Mouse (Mus musculus): ENCODE results near the gene Pcnx3.

Gene Pcnx3

DNA sequence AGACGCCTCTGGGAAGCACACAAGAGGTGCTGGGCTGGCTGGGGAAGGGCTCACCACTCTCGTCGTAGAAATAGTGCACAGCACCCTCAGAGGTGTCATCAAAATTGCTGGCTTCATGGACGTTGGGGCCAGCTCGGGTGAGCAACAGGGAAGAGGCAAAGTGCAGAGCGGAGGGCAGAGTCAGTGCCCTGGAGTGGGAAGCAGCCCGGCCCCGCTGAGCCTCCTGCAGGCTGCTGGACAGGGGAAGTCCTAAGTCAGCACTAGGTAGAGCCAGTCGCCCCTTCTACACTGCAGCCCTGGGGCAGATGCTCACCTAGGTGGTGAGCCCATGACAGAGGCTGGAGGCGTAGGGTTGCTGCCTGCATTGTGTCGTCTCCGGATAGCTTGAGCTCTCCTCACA lies 4.5 kb downstream of the Pcnx3 start:
- DNase-seq (ENCODE audit: low read depth, low spot score): no peak

DNA sequence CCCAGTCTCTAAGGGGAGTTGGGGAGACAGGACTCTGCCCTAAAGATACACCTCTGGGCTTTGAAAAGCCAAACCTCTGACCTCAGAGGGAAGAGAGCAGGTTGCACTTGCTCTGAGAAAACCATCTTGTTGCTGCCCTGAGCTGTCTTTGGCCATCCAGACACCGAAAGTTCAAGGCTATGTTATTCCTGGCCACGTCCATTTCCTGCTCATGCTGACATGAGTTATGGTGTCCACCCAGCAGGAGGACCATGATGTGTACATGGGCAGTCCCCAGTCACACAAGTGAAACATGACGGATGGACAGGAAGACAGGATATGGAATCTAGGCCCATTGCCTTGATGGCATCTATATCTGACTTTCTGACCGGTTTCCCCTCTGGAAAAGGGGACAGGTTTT lies 8.3 kb downstream of the Pcnx3 start:
- DNase-seq (ENCODE audit: low read depth, low spot score): no peak

DNA sequence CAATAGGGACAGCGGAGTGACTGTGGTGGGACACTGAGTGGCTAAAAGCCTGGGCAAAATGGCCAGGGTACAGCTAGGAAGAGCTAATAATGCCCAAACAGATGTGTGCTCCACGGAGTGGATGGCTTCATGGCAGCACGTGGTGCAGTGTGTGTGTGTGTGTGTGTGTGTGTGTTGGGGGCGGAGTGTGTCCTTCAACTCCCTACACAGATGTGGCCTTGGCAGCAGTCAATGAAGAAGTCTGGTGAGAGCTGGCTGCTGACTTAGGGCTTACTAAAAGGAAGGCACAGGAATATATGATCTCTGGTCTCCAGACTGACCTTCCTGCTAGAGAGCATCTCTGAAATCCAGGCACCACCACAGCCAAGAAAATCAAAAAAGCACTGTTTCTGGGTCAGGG lies 20.3 kb downstream of the Pcnx3 start:
- DNase-seq (ENCODE audit: low read depth, low spot score): no peak

DNA sequence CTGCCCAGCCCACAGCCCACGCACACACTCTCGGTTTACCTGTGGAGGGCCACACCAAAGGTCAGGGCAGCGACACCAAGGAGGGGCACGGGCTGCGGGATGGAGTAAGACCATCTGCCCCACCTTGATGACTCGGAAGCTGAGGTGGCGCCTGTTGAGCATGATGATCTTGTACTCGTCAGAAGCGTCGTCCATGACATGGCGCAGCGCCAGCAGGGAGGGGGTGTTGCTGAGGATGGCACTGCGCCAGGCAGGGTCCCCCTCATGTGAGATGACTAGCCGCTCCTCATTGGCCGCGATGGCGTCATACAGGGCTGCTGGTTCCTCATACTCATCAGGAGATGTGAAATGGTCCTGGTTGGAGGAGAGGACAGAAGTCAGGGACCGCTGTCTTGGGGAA lies 22.3 kb downstream of the Pcnx3 start:
- DNase-seq (ENCODE audit: low read depth, low spot score): no peak

DNA sequence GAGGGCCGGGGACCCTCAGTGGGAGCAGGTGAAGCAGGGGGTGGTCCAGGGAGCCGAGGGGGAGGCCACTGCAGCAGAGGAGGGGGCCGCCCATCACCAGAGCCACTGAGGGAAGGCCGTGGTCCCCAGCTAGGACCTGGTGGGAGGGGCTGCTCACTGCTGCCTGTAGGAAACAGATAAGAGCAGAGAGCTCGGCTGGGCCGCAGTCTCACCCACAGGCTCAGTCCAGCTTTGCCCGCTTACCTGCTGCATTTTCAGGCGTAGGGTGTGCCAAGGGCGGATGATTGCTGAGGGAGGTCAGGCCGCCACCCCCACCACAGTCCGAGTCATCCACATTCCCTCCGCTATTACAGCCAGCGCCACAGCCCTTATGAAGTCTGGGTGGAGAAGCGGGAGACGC lies 23.2 kb downstream of the Pcnx3 start:
- peak; percentile 84 for DNase-seq (ENCODE audit: low read depth, low spot score)

DNA sequence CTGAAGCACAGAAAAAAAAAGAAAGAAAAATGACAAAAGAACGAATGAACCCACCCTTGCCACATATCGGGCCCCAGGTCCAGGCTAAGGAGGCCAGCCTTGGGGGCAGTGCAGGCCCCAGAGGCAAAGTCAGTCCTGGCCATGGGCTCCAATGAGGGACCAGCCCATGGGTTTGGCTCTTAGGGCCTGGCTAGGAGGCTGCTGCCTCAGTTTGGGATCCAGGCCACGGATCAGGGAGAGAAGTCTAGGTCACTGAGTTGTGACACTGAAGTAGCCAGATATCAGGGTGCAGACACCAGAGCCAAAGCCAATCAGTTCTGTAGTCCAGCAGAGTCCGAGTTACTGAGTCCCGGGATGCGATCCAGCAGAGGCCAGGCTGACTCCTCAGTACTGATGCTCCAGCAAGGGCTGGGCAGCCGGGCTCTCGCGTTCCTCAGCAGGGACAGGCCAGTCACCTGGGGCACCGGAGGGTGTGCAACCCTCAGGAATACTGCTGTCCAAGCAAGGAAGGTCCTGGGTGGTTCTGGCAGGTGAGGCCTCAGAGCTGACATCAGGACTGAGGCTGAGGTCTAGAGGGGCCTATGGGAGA lies 23.9 kb downstream of the Pcnx3 start:
- DNase-seq (ENCODE audit: low read depth, low spot score): peak; percentile 41

DNA sequence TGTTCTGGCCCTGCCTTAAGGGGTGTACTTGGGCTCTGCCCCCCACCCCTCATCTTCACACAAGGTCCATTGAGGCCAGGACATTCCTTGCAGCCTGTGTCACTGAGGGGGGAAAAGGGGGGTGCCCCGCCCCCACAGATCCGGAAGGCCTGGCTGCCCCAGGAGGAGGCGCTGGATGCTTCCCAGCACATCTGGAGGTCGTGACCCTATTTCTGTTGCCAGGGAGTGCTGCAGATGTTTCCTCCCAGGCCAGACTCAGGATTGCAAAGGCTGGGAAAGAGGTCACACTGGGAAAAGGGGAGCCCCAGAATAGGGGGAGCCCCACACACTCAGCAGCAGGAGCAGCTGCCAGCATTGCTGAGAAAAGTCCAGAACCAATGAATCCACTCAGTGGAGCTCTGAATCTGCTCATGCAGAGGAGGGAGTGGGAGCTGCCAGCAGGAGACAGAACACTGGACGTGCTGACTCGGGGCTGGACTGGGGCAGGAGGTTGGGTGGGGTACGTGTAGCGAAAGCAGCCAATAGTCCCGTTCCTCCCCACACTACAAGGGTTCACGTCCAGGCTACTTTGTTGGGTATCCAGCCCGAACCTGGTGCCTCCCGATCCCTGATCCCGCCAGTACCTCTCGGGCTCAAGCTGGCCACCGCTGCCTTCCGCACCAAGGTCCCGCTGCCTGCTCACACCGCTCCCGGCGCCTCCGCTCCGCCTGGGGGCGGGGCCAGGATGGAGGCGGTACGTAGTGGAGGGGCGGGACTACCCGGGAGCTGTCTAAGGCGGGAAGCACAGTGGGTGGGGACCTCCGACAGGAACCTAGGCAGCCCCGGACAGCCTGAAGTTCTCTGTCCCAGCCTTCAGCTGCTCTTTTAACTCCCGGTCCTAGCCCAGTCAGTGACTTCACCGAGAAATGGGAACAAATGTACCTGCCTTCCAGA lies 25.5 kb downstream of the Pcnx3 start, which contains the start of gene Sipa1:
Sipa1 (minus strand) TSS at position 727 of the 933 bp plus-strand sequence.
- peak; percentile 93 for DNase-seq (ENCODE audit: low read depth, low spot score)

DNA sequence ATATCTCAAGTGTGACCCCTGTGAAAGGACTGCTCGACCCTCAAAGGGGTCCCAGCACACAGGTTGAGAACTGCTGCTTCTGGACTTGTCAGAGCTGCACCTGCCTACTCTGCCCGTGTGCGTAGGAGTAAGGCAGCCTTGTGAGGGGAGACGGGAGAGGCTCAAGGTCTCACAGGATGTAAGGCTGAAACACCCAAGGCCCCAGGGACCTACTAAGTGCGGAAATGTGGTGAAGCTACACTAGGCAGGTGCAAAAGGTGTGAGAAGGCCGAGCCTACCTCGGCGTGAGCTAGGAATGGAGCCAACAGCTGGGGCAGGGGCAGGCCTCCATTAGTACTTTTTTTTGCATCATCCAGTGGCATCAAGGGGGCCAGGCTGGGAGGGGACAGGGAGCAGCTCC lies 26.4 kb downstream of the Pcnx3 start:
- no peak for DNase-seq (ENCODE audit: low read depth, low spot score)

DNA sequence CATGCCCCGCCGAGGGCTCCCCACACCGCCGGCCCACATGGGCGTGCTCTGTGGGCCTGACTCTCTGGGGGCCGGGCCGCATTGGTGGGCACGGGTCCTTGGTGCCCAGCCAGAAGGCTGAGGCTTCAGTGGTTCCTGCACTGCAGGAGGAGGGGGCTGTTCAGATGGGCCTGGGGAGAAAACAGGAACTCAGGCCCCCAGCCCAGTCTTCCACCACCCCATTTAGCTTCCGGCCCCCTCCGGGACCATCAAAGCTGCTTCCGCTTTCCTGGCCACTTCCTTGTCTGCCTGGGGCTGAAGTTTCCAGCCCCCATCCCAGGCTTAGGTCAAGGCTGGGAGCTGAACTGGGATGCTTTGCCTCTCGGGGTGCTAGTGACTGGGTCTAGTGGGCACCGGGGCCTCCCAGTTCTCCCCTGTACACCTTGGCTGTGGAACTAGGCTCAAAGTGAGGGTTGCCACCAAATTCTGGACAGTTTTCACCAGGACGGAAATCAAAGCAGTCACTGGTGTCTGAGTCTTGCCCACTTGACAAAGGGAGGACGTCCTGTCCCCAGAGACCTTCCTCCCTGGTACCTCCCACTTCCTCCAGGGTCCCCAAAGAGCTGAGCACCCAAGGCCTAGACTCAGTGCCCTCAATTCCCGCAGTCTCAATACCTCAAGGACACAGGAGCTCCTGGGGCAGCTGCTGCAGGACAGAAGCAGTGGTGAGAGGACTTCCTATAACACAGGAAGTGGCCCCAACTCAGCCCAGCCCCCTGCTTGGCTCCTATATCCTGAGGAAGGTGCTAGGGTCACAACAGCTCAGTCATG lies 27.6 kb downstream of the Pcnx3 start:
- DNase-seq (ENCODE audit: low read depth, low spot score): no peak

DNA sequence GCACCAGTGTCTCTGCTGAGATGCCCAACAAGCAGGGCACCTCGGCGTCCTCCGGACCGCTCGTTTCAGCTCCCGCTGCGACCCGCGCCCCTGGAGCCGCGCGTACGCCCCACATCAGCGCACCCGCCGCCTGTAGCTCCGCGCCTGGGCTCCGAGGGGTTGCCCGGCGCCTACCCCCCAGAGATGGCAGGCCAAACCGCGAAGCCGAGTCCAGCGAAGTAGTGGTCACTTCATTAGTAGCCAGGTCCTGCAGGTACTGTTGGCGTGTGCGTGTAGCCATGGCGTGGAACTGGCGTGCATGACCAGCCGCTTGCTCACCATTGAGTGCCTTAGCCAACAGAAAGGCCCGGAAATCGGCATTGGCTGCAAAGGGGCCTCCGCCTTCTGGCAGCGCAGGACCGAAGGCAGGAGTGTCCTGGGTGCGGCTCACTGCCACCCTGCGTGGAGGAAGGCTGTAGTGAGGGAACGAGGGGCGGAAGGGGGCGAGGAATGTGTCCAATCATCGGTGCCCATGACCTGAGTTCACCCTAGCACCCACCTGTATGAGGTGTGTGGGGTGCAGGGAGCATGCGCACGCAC lies 33.9 kb downstream of the Pcnx3 start:
- no peak for DNase-seq (ENCODE audit: low read depth, low spot score)

DNA sequence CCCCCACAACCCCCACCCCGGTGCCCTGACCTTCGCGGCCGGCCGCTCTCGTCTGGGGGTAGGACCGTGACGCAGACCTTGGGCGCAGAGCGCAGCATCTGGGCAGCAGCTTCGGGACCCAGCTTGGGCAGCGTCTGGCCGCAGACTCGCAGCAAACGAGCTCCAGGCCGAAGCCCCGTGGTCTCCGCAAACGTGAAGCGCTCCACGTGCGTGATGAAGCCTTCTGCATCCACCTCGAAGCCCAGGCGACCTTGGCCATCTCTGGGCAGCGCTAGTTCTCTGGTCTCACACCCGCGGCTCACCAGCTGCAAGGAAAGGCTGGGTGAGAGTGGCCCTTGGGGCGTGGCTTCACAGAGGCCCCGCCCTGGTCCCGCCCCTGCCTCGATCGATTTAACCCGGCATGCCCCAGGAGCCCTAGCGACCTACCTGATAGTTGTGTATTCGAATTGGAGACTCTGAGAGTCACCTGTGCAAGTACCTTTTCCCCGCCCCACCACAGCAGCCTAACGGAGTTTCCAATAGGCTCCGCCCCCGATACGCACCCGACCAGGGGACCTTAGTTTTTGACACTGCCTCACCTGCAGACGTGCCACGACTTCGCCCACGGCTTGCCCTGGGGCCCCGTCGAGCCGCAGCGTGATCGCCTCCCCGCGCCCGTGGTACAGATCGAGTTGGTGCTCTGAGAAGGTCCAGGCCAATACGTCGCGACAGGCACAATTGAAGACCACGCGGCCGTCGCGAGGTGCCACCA lies 34.6 kb downstream of the Pcnx3 start:
- DNase-seq (ENCODE audit: low read depth, low spot score): no peak

DNA sequence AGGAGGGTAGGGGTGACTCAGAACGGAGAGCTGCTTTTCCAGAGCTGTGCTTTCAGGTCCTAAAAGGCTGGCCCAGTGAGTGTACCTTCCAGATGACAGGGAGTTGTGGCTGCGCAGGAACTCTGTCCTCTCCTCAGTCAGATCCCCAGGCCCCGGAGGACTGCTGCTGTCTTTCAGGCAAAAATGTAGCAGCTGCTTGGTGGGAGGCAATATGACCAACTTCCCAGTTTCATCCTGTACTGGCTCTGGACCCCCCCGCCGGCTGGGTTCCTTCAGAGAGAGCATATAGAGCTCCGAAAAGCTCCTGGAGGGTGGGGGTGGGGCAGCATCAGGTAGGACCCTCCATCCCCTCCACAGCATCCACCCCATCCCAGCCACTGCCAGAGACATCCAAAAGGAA lies 36.1 kb downstream of the Pcnx3 start:
- DNase-seq (ENCODE audit: low read depth, low spot score): no peak

DNA sequence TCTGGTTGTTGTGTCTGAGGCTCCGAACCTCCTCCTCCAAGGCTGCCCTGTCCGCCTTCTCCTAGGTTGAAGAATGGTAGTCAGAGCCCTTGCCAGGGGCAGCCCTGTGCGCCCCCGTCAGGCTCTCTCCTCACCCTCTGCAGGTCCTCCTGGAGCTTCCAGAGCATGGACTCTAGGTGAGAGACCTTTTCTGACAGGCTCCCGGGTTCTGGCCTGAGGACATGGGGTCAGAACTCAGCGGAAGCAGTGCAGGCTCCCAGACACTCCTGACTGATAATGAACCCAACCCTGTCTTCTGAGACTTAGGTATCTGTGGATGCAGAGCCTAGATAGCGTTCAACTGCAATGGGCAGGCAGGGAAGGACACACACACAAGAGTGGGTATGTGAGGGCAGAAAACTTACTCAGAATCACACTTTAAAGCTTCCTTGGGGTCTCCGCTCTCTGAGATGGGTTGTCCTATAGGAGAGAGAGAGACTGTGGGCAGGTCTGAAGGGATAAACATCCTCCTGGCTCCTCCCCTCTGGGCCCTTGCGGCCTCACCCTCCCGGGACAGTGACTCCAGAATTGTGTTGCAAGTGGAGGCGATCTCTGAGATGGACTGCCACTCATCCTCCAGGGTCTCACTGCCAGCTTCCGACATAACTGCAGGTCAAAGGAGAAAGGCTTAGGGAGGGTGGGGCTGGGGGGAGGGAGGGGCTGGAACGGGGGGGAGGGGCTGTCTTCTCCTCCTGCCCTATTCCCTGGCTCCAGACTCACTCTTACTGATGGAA lies 37.0 kb downstream of the Pcnx3 start:
- DNase-seq (ENCODE audit: low read depth, low spot score): no peak

DNA sequence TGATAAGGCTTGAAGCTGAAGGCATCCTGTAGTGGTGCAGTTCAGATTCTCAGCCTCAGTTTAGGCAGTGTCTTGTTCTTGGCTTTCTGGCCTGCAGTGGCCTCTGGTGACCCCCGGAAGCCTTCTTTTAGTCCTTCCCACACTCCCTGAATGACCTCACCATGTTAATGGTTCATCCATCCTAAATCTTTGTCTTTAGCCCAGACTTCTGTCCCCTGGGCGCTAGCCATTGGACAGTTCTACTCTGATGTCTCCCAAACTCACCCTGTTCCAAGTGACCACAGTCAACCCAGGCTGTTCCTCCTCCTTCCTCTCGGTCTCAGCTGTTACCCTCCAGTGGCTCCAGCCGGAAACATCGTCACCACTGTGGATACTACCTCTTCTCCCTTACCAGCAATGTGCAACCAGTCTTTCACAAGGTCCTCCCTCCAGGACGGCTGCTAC lies 39.4 kb downstream of the Pcnx3 start:
- no peak for DNase-seq (ENCODE audit: low read depth, low spot score)

DNA sequence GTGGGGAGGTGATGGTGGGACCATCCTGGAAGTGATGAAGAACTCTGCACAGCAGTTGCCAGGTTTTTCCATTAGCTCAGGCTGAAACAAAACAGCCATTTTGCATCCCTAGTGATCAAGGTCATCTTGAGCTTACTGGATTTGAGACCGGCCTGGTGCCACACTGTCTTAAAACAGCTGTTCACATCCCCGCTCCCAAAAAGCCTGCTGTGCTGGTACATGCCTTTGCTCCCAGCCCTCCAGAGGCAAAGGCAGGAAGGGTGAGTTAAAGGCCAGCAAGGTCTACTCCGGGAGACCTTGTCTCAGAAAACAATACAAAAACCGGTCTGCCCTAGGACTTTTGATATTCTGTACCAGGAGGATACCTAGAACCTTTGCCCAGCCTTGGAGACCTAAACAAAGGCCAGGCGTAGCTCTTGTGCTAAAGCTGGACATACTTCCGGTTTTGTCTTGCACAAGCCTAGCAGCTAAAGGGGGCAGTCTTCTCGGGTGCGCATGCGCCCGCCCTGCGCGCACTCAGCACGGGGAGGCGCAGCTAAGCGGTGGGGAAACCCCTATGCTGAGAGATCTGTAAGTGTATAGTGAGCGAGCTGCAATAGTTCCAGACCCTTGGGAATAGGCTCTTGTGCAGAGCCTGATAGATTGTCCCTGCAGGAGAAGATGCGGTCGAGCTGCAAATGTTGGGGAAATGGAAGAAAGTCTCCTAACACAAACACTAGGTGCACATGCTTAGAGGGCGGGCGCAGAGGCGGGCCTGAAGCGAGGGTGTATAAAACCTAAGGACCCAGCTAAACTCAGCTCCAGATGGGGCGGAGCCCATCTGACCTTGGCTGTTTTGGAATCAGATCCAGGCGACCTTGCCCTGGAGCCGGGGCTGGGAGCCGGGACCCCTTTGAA lies 40.1 kb downstream of the Pcnx3 start:
- no peak for DNase-seq (ENCODE audit: low read depth, low spot score)

DNA sequence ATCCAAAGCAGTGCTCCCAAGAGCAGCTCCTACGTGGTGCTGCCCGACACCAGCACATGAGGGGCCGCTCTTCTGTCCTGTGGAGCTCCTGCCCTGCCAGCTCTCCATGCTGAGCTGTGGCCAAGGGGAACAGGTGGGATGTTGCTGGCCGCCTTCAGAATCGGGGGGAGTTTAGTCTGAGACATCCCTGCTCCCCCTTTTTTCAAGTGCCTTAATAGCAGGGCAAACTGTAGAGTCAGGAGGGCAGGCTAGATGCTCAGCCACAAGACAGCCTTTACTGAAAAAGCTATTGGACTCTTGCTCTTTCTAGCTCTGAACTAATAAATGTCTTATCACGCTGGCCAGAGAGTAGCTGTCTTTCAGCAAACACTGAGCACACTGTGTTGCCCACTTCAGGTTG lies 40.9 kb downstream of the Pcnx3 start:
- DNase-seq (ENCODE audit: low read depth, low spot score): no peak

DNA sequence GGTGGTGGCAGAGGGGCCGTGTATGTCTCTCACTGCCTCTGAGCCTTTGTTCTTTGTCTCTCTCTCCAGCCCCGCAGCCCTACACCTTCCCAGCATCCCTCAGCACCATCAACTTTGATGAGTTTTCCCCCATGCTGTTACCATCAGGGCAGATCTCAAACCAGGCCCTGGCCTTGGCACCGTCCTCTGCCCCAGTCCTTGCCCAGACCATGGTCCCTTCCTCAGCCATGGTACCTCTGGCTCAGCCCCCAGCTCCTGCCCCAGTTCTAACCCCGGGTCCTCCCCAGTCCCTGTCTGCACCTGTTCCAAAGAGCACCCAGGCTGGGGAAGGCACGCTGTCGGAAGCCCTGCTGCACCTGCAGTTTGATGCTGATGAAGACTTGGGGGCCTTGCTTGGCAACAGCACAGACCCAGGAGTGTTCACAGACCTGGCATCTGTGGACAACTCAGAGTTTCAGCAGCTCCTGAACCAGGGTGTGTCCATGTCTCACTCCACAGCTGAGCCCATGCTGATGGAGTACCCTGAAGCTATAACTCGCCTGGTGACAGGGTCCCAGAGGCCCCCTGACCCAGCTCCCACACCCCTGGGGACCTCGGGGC lies 41.9 kb downstream of the Pcnx3 start:
- DNase-seq (ENCODE audit: low read depth, low spot score): no peak

DNA sequence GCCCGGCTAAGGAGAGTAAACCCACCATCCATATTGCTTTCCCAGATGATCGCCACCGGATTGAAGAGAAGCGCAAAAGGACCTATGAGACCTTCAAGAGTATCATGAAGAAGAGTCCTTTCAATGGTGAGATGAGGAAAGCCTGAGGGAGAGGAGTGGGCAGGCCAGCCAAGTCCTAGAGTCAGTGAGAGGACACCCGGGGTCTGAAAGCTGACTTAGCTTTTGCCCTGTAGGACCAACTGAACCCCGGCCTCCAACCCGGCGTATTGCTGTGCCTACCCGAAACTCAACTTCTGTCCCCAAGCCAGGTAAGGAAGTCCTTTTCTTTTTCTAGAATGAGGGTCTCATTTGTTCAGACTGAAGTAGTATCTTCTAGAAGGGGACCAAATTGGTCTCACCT lies 43.4 kb downstream of the Pcnx3 start:
- no peak for DNase-seq (ENCODE audit: low read depth, low spot score)

DNA sequence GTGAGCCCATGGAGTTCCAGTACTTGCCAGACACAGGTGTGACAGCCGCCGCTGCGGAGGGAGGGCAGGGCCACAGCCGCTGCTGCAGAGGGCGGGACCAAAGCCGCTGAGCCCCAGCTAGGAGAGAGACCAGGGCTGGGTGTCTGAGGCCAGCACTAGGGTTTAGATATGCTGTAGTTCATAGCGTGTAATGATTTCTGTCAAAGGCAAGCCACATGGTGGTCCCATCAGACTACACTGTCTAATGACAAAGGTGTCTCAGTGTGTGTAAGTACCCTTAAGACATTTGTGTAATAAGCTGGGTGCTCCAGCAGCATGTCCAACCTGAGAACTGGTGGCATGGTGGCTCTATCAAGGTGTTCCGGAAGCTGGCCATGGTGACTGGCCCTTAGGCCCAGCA lies 47.1 kb downstream of the Pcnx3 start:
- no peak for DNase-seq (ENCODE audit: low read depth, low spot score)
